Mouse (Mus musculus) liver (tissue): ENCODE results near the gene Syne4.
A peak's percentile ranks its signal among the peaks of the same experiment; 100 is the strongest.

Source experiments
- DNase-seq: peaks from one replicate; pipeline ENCODE4 v3.0.0-alpha.2; 2020; ENCODE audit warnings: mixed read lengths

Syne4 gene

DNA sequence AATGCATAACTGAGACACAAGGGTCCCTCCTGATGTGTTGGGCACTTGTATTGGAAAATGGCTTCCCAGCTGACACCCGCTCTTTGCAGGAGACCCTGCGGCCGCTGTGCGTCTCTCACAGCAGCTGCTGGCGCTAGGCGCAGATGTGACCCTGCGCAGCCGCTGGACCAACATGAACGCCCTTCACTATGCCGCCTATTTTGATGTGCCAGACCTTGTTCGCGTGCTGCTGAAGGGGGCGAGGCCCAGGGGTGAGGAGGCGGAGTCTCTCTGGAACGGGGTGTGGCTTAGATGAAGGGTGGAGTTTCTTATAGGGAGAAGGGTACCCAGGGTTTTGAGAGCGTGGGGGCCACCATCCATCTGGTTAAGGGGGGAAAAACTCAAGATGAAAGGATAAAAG lies 17.3 kb upstream of the Syne4 start:
- no peak for DNase-seq

DNA sequence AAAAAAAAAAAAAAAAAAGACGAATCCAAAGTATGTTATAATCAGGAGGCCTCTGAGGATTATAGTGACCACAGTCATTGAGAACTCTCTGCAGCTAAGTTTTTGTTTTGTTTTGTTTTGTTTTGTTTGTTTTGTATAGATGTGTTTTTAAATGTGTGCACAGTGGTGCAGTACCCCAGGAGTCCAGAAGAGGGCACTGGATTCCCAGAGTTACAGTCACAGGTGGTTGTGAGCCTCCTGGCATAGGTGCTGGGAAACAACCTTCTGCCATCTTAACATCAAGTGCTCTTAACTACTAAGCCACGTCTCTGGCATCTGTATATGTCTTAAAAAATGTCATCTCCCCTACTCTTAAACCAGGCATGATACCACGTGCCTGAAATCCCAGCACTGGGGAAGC lies 13.7 kb upstream of the Syne4 start:
- peak; percentile 53 for DNase-seq

- DNase-seq: no peak
Measured at GRCm38 (mm10) chr7:30306083-30306779, 8.4 kb upstream of the Syne4 start.

DNA sequence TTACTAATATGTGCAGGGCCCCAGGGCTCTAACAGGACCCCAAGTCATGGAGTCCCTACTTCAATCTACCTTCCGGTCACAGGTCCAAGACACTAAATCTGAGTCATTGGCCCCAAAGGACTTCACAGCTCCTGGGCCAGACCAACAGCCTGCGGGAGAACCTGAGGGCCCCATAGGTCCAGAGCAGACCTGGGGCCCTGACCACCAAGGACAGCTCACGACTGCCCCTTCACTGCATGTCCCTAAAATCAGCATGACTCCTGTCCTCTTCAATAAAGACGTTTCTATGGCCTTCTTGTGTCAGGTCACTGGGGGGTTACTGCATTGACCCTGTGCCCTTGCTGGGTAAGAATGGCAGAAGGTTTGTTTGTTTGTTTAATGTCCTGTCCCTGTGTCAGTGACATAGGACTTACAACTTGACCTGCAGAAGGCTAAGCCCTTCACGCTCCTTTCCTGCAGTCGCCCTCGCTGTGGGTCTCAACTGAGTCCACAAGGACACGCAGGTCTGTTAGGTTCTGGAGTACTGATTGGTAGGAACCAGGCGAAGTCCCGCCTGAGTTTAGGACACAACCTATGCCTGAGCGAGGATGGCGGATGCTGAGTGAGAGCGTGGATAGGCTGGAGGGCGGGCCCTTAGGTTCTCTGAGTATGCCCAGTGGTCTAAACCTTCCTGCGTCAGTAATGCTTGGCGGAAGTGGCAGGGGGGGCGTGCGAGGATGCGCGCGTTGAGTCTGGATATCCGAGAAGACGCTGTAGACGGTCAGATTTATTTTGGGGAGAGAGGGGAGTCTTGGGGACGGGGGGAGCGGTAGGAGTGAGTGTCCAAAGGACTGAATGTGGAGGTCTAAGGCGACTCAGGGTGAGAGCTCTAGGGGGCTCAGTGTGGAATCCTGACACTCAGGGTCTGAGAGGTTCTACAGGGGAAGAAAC lies 6.3 kb upstream of the Syne4 start, which contains the start of gene Alkbh6:
Gene Alkbh6 (plus strand): TSS at position 642 of the 930 bp plus-strand sequence.
- peak; percentile 88 for DNase-seq

DNA sequence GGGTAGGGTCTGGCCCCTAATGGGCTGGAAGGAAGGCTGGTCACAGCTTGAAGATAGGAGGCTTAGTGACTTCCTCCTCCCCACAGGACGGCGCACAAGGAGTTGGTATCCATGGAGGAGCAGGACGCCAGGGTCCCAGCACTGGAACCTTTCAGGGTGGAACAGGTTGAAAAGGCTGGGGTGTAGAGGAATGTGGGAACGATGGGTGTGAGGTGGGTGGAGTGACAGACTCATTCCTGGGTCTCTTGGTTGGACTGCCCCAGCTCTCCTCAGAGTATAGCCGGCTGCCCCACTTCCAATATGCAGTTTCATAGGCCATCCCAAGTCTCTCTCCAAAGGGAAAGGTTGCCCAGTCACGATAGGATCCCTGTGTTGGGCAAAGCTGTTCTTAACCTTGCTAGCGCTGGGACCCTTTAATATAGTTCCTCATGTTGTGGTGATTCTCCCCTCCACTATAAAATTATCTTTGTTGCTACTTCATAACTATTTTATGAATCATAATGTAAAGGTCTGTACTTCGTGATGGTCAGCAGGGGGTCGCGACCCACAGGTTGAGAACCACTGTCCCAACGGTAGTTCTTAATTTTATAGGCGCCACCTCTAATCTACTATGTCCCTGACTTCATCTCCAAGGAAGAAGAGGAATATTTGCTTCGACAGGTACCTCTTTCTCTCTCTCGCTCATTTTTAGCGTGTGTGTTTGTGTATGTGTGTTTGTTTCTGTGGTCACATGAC lies 5.0 kb upstream of the Syne4 start:
- DNase-seq: no peak

DNA sequence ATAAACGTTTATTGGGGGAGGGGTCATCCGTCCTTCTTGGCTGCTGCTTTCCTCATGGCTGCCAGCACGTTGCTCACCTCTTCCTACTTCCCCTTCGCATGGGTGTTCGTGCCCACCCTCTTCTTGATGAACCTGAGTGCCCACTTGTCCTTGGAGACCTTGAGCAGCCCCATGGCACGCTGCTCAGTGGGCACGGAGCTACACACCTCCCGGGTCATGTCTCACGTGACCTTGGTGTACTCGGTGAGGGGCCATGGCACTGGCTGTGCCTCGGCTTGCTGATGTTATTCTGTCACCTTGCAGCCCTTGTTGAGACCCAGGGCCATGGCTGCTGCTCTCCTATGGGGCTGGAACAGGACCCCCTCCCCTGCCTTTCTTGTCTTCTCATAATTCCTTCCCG lies 4.5 kb upstream of the Syne4 start:
- DNase-seq: no peak

GRCm38 (mm10) chr7:30313666-30314320 lies 814 bp upstream of the Syne4 start:
- DNase-seq: no peak

DNA sequence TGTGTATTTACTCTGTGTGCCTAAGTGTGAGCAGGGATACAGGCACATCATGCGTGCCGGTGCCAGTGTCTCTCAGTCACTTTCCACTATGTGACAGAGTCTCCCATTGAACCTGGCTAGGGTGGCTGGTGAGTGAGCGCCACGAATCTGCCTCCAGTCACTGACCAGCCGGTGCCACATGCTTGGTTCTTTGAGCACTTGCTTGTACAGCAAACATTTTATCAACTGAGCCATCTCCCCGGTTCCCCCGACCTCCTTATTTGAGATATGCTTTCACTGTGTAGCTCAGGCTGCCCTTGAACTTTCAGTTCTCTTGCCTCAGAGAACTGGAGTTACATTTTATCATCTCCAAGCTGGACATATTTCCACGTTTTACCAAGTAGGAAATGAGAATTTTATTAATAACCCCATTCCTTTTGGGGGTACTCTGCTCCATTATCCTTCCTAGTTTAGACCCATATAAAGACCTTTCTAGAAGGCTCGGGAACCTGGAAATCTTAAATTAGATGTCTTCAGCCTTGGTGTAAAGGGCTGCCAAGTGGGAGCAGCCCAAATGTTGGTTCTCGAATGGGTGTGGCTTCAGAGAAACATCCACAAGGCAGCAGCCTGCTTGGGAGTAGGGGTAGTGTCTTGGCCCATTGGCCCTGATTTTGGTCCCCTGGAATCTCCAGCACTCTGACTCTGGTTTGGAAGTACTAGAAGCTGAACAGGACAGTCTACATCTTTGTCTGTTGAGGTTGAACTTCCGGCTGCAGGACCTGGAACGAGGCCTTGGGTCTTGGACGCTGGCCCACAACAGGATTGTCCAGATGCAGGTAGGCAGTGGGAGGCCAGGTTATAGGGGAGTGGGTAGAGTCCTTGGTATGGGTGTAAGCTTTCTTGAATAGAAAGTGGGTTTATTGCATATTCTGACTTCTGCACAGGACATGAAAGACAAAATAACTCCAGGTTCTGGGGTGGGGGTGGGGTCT lies 1.2 kb downstream of the Syne4 start:
- DNase-seq: no peak

DNA sequence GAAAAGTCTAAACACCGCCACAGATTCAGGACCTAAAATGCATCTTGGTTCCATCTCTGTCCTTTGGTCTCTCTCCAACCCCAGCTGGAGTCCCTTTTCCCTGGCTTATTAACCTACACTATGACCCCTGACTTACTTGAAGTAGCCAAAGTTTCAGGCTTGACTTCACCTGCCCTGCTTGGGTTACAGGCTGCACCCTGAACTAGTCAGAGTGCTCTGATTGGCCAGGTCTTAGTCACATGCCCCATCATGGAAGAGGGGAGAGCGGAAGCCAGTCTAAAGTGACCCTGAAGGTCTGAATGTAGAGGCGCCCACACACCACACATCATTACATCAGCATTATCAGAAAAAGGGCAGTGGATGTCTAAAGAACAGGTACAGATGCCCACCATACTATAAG lies 3.5 kb downstream of the Syne4 start:
- DNase-seq: no peak

DNA sequence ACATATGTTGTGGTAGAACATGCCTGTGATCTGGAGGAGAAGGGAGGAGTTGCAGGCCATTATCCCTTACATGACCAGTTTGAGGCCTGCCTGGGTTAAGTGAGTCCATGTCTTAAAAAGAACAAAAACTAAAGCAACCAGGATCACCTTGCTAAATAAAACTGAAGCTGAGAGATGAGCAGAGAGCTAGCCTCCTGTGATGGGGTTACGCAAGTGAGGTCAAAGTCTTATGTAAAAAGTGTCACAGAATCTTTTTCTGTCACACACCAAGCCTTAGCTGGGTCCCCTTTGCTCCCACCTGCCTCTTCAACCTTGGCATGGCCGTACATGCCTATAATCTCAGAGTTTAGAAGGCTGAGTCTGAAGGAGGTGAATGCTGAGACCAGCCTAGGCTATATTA lies 6.3 kb downstream of the Syne4 start:
- DNase-seq: no peak

GRCm38 (mm10) chr7:30321539-30322284 lies 7.1 kb downstream of the Syne4 start, which contains the start of gene E130208F15Rik:
Gene E130208F15Rik, plus strand, starts transcription at chr7:30321740.
- peak; percentile 83 for DNase-seq

GRCm38 (mm10) chr7:30322285-30322667 lies 7.7 kb downstream of the Syne4 start:
- peak; percentile 98 for DNase-seq

DNA sequence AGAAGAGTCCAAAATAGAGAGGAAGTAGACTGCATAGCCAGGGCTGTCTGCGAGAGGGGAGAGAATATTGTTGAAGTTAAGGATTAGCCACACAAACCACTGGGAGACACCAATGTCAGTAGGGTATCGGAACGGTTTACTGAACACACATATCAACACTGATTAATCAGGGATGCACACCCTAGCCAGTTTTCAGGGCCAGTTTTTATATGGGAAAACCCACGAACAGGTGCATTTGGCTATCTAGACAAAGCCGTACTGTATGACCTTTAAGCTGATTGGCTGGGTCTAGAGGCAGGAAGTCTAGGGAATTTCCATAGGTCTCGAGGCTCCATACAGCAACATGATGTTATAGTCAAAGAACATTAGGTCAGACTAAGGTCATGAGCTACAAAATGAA lies 8.3 kb downstream of the Syne4 start:
- no peak for DNase-seq

GRCm38 (mm10) chr7:30323795-30324194 lies 9.2 kb downstream of the Syne4 start, which contains the start of gene Sdhaf1:
Gene Sdhaf1, minus strand, starts transcription at chr7:30323895.
- no peak for DNase-seq

GRCm38 (mm10) chr7:30324300-30324944 lies 9.8 kb downstream of the Syne4 start:
- DNase-seq: no peak

DNA sequence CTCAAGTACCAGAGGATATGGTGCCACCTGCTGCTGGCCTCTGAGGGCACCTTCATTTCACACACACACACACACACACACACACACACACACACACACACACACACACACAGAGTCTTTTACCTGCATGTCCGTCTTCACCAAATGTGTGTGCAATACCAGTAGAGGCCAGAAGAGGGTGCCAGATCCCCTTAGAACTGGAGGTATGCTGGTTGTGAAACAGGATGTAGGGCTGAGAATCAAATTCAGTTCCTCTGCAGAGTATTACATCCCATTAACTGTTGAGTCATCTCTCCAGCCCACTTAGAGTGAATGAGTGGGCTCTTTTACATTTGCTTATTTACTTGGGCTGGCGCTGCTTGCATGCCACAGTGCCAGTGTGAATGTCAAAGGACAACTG lies 10.8 kb downstream of the Syne4 start:
- DNase-seq: peak; percentile 60

DNA sequence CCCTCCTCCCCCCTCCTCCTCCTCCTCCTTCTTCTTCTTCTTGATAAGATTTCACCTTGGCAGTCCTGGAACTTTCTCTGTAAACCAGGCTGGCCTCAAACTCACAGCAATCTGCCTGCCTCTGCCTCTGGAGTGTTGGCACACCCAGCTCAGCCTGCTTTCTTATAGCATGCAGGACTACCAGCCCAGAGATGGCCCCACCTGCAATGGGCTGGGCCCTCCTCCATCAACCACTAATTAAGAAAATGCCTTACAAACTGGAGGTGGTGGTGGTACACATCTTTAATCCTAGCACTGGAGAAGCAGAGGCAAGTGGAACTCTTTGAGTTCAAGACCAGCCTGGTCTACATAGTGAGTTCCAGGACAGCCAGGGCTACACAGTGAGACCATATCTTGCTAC lies 11.8 kb downstream of the Syne4 start:
- no peak for DNase-seq

DNA sequence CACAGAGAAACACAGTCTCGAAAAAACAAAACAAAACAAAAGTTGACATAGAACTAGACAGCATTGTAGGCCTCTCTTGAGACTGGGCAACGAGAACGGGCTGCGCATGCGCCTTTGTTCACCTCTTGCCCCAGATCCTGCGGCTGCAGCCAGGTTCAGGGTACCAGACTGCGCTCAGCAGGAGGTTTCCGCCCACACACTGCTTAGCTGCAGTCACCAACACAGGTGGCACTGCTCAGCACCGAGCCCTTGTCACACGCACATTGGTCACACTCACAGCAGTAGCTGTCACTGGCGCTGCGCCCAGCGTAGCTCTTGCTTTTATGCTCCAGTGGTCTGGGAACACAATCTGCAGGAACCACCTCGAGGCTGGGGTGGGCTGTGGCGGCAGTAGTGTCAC lies 12.5 kb downstream of the Syne4 start:
- no peak for DNase-seq

GRCm38 (mm10) chr7:30328379-30328778 lies 13.8 kb downstream of the Syne4 start:
- no peak for DNase-seq

DNA sequence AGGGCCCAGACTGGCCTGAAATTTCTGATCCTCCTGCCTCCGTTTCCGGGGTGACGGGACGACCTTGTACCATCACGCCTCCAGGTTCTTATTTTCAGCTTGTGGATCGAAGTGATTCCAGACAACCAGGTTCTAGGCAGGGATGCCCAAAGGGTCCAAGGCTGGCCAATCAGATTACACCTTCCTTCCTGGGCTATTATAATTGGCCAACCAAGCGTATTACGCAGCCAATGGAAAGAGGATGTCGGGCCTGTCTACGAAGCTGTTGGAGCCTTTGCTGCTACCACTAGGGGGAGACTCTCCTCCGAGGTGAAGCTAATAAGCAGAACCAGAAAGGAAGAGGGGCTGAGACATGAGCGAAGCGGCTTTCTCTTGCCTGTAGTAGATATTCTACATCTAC lies 17.3 kb downstream of the Syne4 start:
- DNase-seq: peak; percentile 70
